Mouse (Mus musculus) stomach, postnatal 0 days (tissue): ENCODE measurements at regions not wholly inside any gene's neighbourhood (a gene's known extent, or its start where the extent isn't known, plus 50 kb on each side); places are given as distances from the start of the nearest gene placed in this dataset.

Experiments used
- CTCF ChIP-seq: IDR thresholded peaks from 2 replicates; pipeline ENCODE4 v1.5.1; 2016; ENCODE audit warnings: antibody characterized with exemption, low read depth, mild to moderate bottlenecking, moderate library complexity
- EP300 ChIP-seq: optimal IDR thresholded peaks from 2 replicates; pipeline ENCODE3; 2016; ENCODE audit warnings: antibody characterized with exemption

GRCm38 (mm10) chr13:102393662-102393970 lies 299.7 kb upstream of the Cd180 start:
- no peak for TF ChIP-seq CTCF
- TF ChIP-seq EP300 = no peak
